In genomic region chr9:78429551-78429950, GRCm38 (mm10) we compare ENCODE assay signal across 30 mouse cellular contexts. TPM values are rescaled to one million over a fixed set of nuclear protein-coding genes. Genes with fewer than 3 reads are reported as not detected.
"Had no signal": no experiment of that assay in that cellular context is flagged by ENCODE, and none has a peak within 500 bp of the region (broad histone marks: within the 10 kb centered on the region; RNA-seq: fewer than 3 reads in every experiment).

No protein-coding gene starts in this region.

- H3K27me3 ChIP-seq: intestine, embryonic 15.5 days; limb, embryonic 13.5 days; limb, embryonic 15.5 days had no signal

- H3K4me2 ChIP-seq: heart, embryonic 12.5 days; hindbrain, embryonic 12.5 days; hindbrain, embryonic 14.5 days; intestine, embryonic 15.5 days; limb, embryonic 13.5 days; limb, embryonic 15.5 days; liver, embryonic 12.5 days had no signal

- H3K27ac ChIP-seq: gastrocnemius, adult 2 months; heart, adult 2 months; hindbrain, embryonic 10.5 days; hindbrain, embryonic 12.5 days; hindbrain, embryonic 14.5 days; intestine, embryonic 15.5 days; layer of hippocampus, adult 2 months; left cerebral cortex, adult 2 months; limb, embryonic 13.5 days; limb, embryonic 15.5 days; liver, embryonic 12.5 days had no signal

- H3K9me3 ChIP-seq: heart, embryonic 12.5 days; hindbrain, embryonic 10.5 days; hindbrain, embryonic 12.5 days; intestine, embryonic 15.5 days; limb, embryonic 13.5 days; limb, embryonic 15.5 days; liver, embryonic 12.5 days had no signal

- H3K4me1 ChIP-seq: limb, embryonic 13.5 days; limb, embryonic 15.5 days had no signal

- H3K36me3 ChIP-seq: heart, embryonic 12.5 days; hindbrain, embryonic 10.5 days; hindbrain, embryonic 12.5 days; limb, embryonic 13.5 days; limb, embryonic 15.5 days; liver, embryonic 12.5 days had no signal

- H3K4me3 ChIP-seq: gastrocnemius, adult 2 months; heart, adult 2 months; heart, embryonic 12.5 days; hindbrain, embryonic 10.5 days; hindbrain, embryonic 12.5 days; intestine, embryonic 15.5 days; layer of hippocampus, adult 2 months; left cerebral cortex, adult 2 months; limb, embryonic 13.5 days; limb, embryonic 15.5 days; liver, embryonic 12.5 days had no signal

- H3K9ac ChIP-seq: heart, embryonic 12.5 days; hindbrain, embryonic 12.5 days; hindbrain, embryonic 14.5 days; intestine, embryonic 15.5 days; limb, embryonic 13.5 days; limb, embryonic 15.5 days; liver, embryonic 12.5 days had no signal

- ATAC-seq: hindbrain, embryonic 16.5 days; inflammation-experienced regulatory T-cells, adult 6 months; intestine, embryonic 15.5 days; intestine, postnatal 0 days; liver, embryonic 12.5 days had no signal

- DNase-seq: gastrocnemius, adult 2 months; gastrocnemius, postnatal 10 days; gastrocnemius, postnatal 25 days; heart, adult 2 months; heart, postnatal 10 days; heart, postnatal 4 days; kidney, adult 18-20 months; kidney, adult 9 months; kidney, postnatal 10 days; kidney, postnatal 25 days; kidney, postnatal 4 days; left cerebral cortex, postnatal 4 days had no signal

RNA-seq across cellular contexts. Expression of gene Gm17324, which starts 19.0 kb away (rescaled TPM):
- total RNA-seq: gastrocnemius, adult 2 months; gastrocnemius, postnatal 10 days; gastrocnemius, postnatal 25 days; heart, adult 2 months; heart, postnatal 10 days; heart, postnatal 25 days; heart, postnatal 4 days had no signal
- polyA plus RNA-seq: heart, adult 2 months had no signal

RNA-seq across cellular contexts. Expression of gene Ddx43, which starts 34.0 kb away (rescaled TPM):
- total RNA-seq: gastrocnemius, adult 2 months; gastrocnemius, postnatal 10 days; gastrocnemius, postnatal 25 days; granulocyte monocyte progenitor cell, adult 5-6 weeks; heart, adult 2 months; heart, postnatal 10 days; heart, postnatal 25 days; heart, postnatal 4 days; layer of hippocampus, adult 2 months; left cerebral cortex, postnatal 10 days had no signal
- polyA plus RNA-seq: heart, adult 2 months; liver, adult 2 months; liver, embryonic 12.5 days had no signal

RNA-seq across cellular contexts. Expression of gene Ooep, which starts 51.0 kb away (rescaled TPM):
- total RNA-seq: gastrocnemius, adult 2 months; granulocyte monocyte progenitor cell, adult 5-6 weeks; heart, adult 2 months; heart, postnatal 10 days; heart, postnatal 25 days; heart, postnatal 4 days; layer of hippocampus, postnatal 25 days; left cerebral cortex, adult 2 months; liver, adult 2 months had no signal
- polyA plus RNA-seq: heart, adult 2 months; inflammation-experienced regulatory T-cells, adult 6 months; liver, adult 2 months; liver, embryonic 12.5 days had no signal
